Mouse (Mus musculus): Measurements from ENCODE around the gene Dnajc5. TPM values are rescaled to one million over a fixed set of nuclear protein-coding genes. Genes with fewer than 3 reads are reported as not detected.

Gene Dnajc5
- total RNA-seq, 1 experiment from 2014 or later, result 47.3 TPM

DNA sequence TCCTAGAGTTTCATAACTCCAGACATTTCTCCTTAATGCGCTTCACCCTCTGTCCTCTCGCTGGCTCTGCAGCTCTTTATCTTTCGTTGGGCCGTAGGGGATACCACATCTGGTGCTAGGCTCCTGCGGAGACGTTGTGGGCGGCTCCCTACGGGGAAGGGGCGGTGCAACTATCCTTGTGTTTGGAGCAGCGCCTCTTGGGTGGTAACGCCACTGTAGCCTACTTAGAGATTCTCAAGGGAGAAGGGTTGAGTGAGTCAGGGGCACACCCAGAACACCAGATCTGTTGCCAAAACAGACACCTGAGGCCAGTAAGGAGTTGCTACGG lies 22.8 kb upstream of the Dnajc5 start:
- 0 out of 2 replicates have a peak, but pooled peaks have one; percentile 25 for ATAC-seq (replicated peaks; ENCODE audit: insufficient number of reproducible peaks, low FRiP score, low TSS enrichment, poor library complexity, severe bottlenecking)

DNA sequence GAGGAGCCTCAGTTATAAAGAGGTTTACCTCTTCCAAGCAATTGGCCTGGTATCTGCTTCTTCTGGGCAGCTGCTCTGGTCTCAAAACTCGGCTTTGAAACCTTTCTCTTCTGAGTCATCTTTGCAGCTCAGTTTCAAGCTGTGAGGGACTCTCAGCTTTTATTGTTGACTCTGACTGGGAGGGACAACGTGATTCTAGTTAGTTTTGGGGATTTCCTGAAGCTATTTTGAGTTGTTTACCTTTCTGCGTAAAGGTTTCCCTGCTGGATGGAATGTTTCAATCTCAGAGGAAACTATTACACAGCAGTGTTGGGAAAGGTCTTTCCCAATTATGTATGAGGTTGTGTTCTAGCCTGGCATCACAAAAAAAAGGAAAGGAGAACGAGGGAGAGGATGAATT lies 21.6 kb upstream of the Dnajc5 start:
- no peak for ATAC-seq (replicated peaks; ENCODE audit: insufficient number of reproducible peaks, low FRiP score, low TSS enrichment, poor library complexity, severe bottlenecking)

DNA sequence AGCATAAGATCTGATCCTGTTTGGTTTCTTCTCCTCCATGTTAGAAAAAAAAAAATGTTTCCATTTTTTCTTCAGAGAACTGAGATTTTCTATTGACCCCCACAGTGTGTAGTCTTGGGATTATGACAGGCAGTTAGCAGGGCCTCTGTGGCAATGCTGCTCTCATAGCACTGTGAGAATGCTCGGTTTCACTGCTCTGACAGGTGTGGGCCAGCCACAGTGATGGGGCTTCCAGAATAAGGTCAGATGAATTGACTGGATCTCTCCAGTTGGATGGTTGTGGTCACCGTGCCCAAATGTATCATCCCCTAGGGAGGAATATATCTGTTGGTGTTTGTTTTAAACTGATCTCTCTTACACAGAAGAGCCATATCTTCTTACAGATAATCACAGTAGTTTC lies 11.1 kb upstream of the Dnajc5 start:
- no peak for ATAC-seq (replicated peaks; ENCODE audit: insufficient number of reproducible peaks, low FRiP score, low TSS enrichment, poor library complexity, severe bottlenecking)

DNA sequence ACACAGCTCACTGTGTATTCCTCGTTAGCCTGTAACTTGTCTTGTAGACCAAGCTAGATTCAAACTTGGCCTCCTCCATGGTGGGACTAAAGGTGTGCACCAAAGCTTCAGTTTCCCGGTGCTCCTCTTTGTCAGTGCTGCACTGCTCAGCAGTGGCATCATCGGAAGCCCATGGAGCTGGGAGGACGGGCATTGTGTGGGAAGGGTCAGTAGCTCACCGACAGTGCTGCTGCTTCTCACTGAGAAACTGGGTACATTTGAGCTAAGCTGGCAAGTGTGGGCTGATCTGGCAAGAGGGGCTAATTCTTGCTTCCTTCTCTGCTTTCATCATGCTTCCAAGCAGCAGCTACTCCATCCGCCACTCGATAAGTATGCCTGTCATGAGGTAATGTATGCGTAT lies 9.1 kb upstream of the Dnajc5 start:
- no peak for ATAC-seq (replicated peaks; ENCODE audit: insufficient number of reproducible peaks, low FRiP score, low TSS enrichment, poor library complexity, severe bottlenecking)

DNA sequence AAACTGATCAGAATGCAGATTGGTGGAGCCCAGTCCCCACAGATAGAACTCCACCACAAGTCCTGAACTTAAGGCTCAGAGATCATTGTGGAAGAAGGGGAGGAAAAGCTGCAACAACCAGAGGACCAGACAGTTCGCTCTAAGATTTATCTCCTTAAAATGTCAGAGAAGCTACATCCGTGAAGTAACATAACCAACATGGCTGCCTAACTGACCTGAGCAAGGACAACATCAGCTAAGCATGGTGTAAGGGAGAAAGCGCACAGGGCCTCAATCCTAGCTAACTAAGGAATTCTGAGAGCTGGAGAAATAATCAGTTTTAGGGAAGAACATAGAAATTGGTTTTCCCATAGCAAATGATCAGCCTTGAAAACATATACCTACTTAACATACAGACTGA lies 1.1 kb upstream of the Dnajc5 start:
- no peak for ATAC-seq (replicated peaks; ENCODE audit: insufficient number of reproducible peaks, low FRiP score, low TSS enrichment, poor library complexity, severe bottlenecking)

DNA sequence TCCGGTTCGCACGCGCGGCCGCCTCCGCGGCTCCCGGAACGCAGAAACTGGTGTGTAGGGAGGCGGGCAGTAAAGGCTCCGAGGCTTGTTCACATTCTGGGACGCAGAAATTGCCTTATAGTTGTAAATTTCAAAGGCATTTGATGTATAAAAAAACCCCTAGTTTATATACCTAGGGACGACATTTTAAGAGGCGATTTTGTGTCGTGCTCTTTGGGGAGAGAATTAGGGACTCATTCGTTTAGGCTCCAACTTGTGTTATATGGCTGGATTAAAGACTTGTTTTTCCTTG lies 597 bp downstream of the Dnajc5 start:
- ATAC-seq (replicated peaks; ENCODE audit: insufficient number of reproducible peaks, low FRiP score, low TSS enrichment, poor library complexity, severe bottlenecking), result no peak

DNA sequence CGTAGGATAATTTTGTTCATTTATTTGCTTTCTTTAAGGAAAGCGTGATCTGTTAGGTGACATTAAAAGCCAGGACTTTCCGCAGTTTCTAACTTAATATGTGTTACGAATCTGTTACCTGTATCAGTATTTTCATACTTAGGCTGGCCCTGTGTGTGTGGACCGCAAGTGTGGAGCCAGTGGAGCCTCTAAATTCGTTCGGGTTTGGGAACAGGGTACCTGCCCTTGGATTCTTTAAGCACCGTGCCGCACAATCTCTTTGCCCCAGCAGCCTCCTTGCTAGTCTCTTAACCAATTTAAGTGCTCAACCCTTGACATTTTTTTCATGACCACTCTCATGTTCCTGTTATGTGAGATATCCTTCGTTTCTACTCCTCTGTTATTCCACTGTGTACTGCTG lies 1.2 kb downstream of the Dnajc5 start:
- no peak for ATAC-seq (replicated peaks; ENCODE audit: insufficient number of reproducible peaks, low FRiP score, low TSS enrichment, poor library complexity, severe bottlenecking)

DNA sequence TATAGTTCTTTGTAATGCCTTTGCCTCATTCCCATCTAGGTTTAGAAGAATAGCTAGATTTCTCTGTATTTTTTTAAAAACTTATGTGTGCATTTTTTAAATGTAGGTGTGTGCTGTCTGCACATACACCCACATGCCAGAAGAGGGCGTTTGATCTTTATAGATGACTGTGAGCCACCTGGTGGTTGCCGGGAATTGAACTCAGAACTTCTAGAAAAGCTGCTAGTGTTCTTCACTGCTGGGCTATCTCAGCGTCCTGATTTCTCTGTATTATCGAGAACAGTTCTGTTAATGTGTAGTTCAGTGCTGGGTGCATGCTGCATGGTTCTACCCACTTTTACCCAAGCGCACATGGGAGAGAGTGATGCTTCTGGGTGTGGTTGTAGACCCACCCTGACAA lies 2.5 kb downstream of the Dnajc5 start:
- no peak for ATAC-seq (replicated peaks; ENCODE audit: insufficient number of reproducible peaks, low FRiP score, low TSS enrichment, poor library complexity, severe bottlenecking)

DNA sequence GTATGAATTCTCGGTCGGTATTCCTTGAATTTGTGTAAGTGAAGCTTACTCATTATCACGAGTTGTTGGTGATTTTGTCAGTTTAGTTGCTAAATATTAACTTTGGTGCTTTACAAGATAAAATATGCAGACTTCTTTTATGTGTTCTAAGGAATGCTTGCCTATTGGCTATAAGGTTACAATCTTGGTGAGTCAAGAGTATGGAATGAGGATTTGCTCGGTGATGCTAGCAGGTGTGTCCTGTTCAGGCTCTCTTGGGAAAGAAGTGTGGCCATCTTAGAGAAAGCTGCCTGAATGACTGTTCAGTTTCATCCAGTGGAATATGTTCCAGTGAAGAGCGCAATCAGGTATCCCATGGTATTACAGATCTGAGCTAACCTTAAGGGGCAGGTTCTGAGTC lies 5.2 kb downstream of the Dnajc5 start:
- no peak for ATAC-seq (replicated peaks; ENCODE audit: insufficient number of reproducible peaks, low FRiP score, low TSS enrichment, poor library complexity, severe bottlenecking)

DNA sequence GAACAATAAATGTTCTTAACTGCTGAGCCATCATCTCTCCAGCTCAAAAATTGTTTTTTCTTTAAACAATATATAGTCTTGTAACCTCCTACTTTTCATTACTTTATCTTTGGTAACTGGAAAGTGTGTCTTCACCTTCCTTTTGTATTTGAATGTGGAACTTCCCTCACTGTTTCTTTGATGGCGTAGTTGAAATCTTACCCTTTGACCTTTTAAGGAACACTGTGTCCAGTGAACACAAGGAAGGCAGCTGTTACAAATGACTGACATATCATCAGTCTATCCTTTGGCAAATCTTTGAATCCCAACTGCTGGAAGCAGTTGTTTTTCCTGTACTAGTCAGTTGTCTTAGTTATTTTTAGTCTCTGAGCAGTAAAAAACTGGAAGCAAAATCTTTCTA lies 8.8 kb downstream of the Dnajc5 start:
- no peak for ATAC-seq (replicated peaks; ENCODE audit: insufficient number of reproducible peaks, low FRiP score, low TSS enrichment, poor library complexity, severe bottlenecking)

DNA sequence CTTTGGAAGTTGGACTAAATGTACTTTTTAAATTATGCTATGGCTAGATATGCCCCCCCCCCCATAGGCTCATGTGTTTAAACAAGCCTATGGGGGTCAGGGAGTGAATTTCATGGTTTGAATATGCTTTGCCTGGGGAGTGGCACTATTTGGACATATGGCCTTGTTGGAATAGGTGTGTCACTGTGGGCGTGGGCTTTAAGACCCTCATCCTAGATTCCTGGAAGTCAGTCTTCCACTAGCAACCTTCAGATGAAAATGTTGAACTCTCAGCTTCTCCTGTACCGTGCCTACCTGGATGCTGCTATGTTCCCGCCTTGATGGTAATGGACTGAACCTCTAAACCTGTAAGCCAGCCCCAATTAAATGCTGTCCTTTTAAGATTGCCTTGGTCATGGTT lies 12.3 kb downstream of the Dnajc5 start:
- no peak for ATAC-seq (replicated peaks; ENCODE audit: insufficient number of reproducible peaks, low FRiP score, low TSS enrichment, poor library complexity, severe bottlenecking)

DNA sequence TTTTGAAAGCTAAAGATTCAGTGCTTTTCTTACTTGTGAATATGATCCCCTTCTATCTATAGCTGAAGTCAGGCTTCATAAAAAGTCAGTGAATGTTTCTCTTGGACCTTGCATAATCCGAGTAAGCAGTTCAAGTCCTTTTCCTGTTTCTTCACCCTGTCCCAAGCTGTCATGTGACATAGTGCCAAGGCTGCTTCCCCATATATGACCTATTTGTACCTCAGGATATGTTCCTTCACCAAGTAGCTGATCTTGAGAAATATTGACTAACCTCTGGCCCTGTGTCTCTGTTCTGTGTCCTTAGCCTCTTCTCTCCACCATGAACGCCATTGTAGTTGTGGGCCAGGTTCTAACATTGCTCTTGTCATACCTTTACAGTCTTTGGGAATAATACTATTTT lies 16.1 kb downstream of the Dnajc5 start:
- ATAC-seq (replicated peaks; ENCODE audit: insufficient number of reproducible peaks, low FRiP score, low TSS enrichment, poor library complexity, severe bottlenecking), result peak; percentile 98

DNA sequence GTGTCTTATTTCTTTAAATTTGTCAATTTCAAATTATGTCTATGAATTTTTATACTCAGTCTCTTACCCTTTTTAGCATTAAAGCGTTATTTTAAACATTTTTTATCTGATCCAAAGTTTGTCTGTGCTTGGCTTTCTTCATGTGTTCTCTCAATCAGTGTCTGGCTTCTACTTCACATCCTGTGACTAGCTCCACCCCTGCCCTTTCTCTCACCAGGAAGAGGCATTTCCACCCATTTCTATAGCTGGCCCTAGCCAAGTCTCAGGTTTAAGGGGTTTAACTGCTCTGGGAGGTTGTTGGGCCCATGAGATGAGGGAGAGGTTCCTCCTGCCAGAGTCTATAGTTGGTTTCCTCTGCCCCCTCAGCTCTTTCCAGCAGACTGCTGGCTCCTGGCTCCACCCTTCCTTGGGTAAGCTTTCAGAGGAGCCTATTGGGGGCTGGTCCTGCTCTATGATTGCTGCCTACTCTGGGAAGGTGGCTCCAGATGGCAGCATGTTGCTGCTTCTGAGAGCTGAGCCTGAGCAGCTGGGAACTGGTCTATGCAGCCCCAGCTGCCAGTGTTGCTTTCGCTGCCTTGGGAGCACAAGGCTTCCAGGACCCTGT lies 17.3 kb downstream of the Dnajc5 start:
- no peak for ATAC-seq (replicated peaks; ENCODE audit: insufficient number of reproducible peaks, low FRiP score, low TSS enrichment, poor library complexity, severe bottlenecking)

DNA sequence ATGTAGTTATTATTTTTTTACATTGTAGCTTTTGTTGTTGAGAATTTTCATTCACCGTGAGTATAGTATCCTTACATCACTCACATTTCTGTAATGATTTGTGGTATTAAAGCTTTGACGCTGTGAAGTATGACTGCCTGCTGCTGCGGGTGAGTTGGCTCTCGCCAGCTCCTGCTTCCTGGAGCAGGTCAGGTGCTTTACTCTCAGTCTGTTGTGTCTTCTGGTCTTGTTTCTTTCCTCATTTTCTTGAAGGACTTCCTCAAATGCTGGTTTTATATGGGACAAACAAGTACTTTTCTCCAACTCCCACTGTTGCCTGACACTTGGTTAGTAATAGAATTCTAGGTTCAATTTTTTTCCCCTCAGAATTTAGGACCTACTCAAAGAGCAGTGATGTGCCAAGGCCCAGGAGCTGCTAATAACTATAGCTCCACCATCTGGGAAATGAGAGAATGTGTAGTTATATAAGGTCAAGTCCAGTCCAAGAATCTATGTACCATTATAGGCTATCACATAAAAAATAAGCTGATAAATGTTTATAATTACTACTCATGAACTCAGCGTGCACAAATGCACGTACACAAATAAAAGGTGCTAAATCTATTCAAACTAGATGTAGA lies 21.6 kb downstream of the Dnajc5 start:
- no peak for ATAC-seq (replicated peaks; ENCODE audit: insufficient number of reproducible peaks, low FRiP score, low TSS enrichment, poor library complexity, severe bottlenecking)

DNA sequence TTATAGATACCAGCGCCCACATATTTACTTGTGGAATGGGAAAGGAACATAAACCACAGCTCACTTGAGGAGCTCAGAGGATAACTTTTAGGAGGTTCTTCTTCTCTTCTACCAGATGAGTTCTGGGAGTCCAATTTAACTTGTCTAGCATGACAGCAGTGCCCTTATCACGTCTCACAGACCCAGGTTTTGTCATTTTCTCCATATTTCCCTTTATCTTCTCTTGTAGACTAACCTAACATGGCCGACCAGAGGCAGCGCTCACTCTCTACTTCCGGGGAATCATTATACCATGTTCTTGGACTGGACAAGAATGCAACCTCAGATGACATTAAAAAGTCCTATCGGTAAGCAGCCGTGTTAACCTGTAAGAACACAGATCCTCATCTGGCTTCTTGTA lies 25.9 kb downstream of the Dnajc5 start:
- no peak for ATAC-seq (replicated peaks; ENCODE audit: insufficient number of reproducible peaks, low FRiP score, low TSS enrichment, poor library complexity, severe bottlenecking)

DNA sequence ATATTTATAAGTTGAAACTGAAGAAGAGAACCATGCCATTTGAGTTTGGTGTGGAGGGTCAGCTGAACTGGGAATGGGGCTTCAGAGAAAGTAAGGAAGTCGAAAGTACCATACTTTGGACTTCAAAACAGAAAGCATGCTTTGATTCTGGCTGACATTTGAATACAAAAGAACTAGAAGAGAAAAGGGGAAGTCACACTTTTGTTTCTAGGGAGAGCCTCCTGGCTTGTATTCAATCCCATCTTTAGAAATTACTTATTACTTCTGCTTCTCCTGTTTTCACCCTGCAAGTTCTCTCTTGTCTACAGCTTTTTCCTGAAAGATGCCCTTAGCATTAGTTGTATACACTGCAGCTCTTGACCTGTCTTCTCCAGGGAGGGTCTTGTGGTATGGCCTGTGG lies 27.9 kb downstream of the Dnajc5 start:
- no peak; the same call in 1 of the 2 replicates for ATAC-seq (replicated peaks; ENCODE audit: insufficient number of reproducible peaks, low FRiP score, low TSS enrichment, poor library complexity, severe bottlenecking)

DNA sequence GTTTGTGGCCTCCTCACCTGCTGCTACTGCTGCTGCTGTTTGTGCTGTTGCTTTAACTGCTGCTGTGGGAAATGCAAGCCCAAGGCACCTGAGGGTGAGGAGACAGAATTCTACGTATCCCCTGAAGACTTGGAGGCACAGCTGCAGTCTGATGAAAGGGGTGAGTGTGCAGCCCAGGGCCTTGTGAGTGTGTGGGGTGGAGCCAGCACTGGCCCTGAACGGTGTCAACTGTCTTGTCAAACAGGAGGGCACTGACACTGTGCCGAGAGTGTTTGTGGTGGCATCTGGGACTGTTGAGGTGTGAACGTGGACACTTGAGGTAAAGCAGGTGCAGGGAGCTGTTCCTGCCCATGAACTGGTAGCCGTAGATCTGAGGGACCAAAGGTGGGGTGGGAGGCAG lies 28.4 kb downstream of the Dnajc5 start:
- no peak for ATAC-seq (replicated peaks; ENCODE audit: insufficient number of reproducible peaks, low FRiP score, low TSS enrichment, poor library complexity, severe bottlenecking)

DNA sequence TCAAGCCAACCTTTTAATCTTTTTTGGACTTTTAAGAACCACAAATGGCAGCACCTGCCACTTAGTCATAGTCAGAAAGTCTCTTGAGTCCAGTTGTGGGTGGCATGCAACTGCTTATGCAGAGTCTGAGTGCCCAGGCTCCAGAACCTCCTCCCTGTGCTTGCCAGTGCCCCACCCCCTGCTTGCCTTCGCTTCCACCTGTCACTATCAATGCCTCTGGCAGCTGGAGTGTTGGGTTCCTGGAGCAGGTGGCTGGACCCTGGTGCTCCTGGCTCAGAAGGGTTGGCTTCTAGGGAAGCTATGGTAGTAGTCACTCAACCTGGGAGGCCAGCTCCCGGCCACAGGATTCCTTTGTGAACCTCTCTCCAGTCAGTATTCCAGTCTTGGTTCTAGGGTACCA lies 29.9 kb downstream of the Dnajc5 start:
- no peak for ATAC-seq (replicated peaks; ENCODE audit: insufficient number of reproducible peaks, low FRiP score, low TSS enrichment, poor library complexity, severe bottlenecking)

DNA sequence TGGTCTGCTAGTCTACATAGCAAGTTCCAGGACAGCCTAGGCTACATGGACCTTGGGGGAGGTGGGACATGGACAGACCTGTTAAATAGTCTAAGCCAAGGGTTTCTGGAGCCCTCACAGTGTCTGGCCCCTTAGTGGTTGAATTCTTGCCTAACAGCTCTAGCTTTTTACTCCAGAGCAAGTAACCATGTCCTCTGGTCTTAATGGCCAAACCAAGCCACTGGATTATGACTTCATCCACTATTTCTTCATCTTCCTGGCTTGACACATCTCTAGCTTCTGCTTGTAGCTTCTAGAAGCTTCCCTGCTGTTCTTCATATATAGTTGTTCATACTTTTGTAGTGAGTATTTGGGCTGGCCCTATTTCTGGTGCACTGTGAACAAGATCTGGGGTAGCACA lies 33.5 kb downstream of the Dnajc5 start:
- ATAC-seq (replicated peaks; ENCODE audit: insufficient number of reproducible peaks, low FRiP score, low TSS enrichment, poor library complexity, severe bottlenecking), result no peak

DNA sequence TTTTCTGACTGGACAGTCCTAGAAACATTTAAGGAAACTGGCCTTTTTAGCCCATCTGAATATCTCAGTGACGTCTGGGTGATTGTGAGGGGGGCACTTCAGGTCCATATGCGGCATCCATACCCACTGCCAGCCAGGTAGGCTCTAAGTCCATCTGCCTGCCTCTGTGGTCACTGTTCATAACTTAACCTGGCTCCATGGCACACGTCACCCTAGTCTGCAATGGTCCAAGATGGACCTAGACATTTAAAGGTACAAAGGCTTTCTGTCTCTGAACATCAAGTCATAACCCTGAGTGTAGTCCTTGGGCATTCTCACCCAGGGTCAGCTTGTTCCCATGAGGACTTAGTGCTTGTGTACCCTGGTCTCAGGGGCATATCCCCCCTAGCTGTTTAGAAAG lies 47.1 kb downstream of the Dnajc5 start:
- ATAC-seq (replicated peaks; ENCODE audit: insufficient number of reproducible peaks, low FRiP score, low TSS enrichment, poor library complexity, severe bottlenecking), result no peak

DNA sequence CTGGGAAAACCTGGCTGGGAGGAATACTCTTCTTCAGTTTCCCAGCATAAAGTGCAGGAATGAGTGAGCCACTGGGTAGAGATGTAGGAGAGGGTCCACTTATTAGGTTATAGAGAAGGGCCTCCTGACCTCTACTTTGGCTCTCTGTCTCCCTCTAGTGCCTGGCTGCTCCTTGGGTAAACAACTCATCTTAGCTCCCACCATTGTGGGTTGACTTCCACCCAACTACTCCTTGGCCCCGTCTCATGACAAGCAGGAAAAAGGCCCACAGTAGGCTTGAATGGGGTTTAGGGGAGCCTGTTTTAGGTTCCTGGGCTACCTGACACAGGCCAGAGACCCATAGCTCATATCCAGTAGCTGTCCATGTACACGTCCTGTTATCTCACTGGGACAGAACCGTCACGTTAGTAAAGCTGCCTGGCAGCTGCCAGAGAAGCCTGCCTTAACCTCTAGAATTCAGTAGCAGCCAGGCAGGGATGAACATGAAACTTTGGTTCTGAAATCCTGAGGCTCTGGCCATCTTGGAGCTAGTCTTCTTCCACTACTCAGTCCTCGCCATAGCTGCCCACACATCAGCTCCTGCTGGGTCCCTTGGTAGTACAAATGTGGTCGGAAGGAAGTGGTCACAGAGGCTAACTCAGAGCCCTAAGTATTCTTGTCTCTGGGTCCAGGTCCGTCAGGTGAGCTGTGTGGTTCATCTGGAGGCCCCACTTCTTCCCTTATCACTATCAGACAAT lies 48.2 kb downstream of the Dnajc5 start:
- no peak for ATAC-seq (replicated peaks; ENCODE audit: insufficient number of reproducible peaks, low FRiP score, low TSS enrichment, poor library complexity, severe bottlenecking)
